Mouse (Mus musculus): ENCODE measurements at regions not wholly inside any gene's neighbourhood (a gene's known extent, or its start where the extent isn't known, plus 50 kb on each side); places are given as distances from the start of the nearest gene placed in this dataset.

DNA sequence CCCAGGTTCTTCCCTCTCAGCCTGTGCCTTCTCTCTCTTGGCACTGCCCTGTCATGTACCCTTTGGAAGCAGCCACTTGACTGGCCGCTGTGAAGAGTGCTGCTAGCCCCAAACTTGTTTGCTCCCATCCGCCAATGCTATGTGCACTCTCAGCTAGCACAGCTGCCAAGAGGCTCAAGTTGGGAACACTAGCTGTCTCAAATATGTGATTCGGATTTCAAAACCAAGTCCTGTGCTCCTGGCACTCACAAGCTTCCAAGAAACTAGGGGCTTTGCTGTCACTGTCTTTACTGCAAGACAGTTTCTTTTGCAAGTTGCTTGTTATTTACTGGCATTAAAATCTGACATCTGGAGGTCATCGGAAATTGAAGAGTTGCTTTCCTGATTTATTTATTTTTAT, 138.6 kb upstream of the Sgk1 start:
- TF ChIP-seq CTCF (IDR thresholded peaks at IDR 0.05; ENCODE audit: control insufficient read depth, insufficient read depth, insufficient read length) (no peak), USF1 (IDR thresholded peaks at IDR 0.05; ENCODE audit: low read depth) (no peak), CEBPB (IDR thresholded peaks at IDR 0.05; ENCODE audit: low read depth) (no peak), MAX (IDR thresholded peaks at IDR 0.05) (no peak), MYOG (IDR thresholded peaks at IDR 0.05; ENCODE audit: control insufficient read depth, extremely low read depth, insufficient read length) (no peak)

Measured in C2C12 (cell line).